Mouse (Mus musculus) kidney, adult 18-20 months (tissue): Measurements from ENCODE around the gene Hmg20a.

ENCODE experiments used
- DNase-seq: peaks from one replicate; pipeline ENCODE4 v3.0.0; 2021

The Hmg20a gene

GRCm38 (mm10) chr9:56533916-56534315 is 115.5 kb downstream of the Hmg20a start:
- no peak for DNase-seq

GRCm38 (mm10) chr9:56534727-56535126 is 116.3 kb downstream of the Hmg20a start:
- no peak for DNase-seq

GRCm38 (mm10) chr9:56535361-56535760 is 117.0 kb downstream of the Hmg20a start:
- DNase-seq, result no peak

GRCm38 (mm10) chr9:56540051-56540450 is 121.6 kb downstream of the Hmg20a start:
- DNase-seq, result no peak

- DNase-seq, result no peak
Observed at GRCm38 (mm10) chr9:56544687-56545475, 126.5 kb downstream of the Hmg20a start.
